Mouse (Mus musculus): Measurements from ENCODE around the gene Rnf186. TPM values are rescaled to one million over a fixed set of nuclear protein-coding genes. Genes with fewer than 3 reads are reported as not detected.

Gene Rnf186
- polyA plus RNA-seq, 1 experiment from 2014 or later, result not detected

Other genes starting within 250 kb of the Rnf186 start
- gene Pla2g2c, start 242.3 kb upstream of the Rnf186 start, polyA plus RNA-seq (2015; fragmentation: Nextera tagmentation; extraction: Ambion mirVana), result 0.42 and 0.60 TPM in 2 replicates
- gene Ubxn10, start 229.9 kb upstream of the Rnf186 start, polyA plus RNA-seq (2015; fragmentation: Nextera tagmentation; extraction: Ambion mirVana), result 2.5 and 2.6 TPM in 2 replicates
- 0.23 TPM in 1 of 2 replicates, not detected in the other for gene Pla2g2f, start 209.5 kb upstream of the Rnf186 start, polyA plus RNA-seq (2015; fragmentation: Nextera tagmentation; extraction: Ambion mirVana)
- gene Pla2g2d, start 191.4 kb upstream of the Rnf186 start, polyA plus RNA-seq (2015; fragmentation: Nextera tagmentation; extraction: Ambion mirVana), result 0.72 and 1.5 TPM in 2 replicates
- gene Pla2g5, start 103.6 kb upstream of the Rnf186 start, polyA plus RNA-seq (2015; fragmentation: Nextera tagmentation; extraction: Ambion mirVana), result 0.24 and 0.79 TPM in 2 replicates
- not detected in 2 replicates for gene Gm13030, start 93.1 kb upstream of the Rnf186 start, polyA plus RNA-seq (2015; fragmentation: Nextera tagmentation; extraction: Ambion mirVana)
- gene Pla2g2e, start 89.2 kb upstream of the Rnf186 start, polyA plus RNA-seq (2015; fragmentation: Nextera tagmentation; extraction: Ambion mirVana), result not detected in 2 replicates
- 2.2 and 3.7 TPM in 2 replicates for gene Otud3, start 53.2 kb upstream of the Rnf186 start, polyA plus RNA-seq (2015; fragmentation: Nextera tagmentation; extraction: Ambion mirVana)
- 1.2 and 3.7 TPM in 2 replicates for gene Tmco4, start 5.8 kb downstream of the Rnf186 start, polyA plus RNA-seq (2015; fragmentation: Nextera tagmentation; extraction: Ambion mirVana)
- 0.80 and 1.0 TPM in 2 replicates for gene Htr6, start 108.5 kb downstream of the Rnf186 start, polyA plus RNA-seq (2015; fragmentation: Nextera tagmentation; extraction: Ambion mirVana)
- gene Nbl1, start 125.9 kb downstream of the Rnf186 start, polyA plus RNA-seq (2015; fragmentation: Nextera tagmentation; extraction: Ambion mirVana), result 47.9 and 51.2 TPM in 2 replicates
- gene Minos1, start 164.0 kb downstream of the Rnf186 start, polyA plus RNA-seq (2015; fragmentation: Nextera tagmentation; extraction: Ambion mirVana), result 440 and 466 TPM in 2 replicates
- gene Capzb, start 225.8 kb downstream of the Rnf186 start, polyA plus RNA-seq (2015; fragmentation: Nextera tagmentation; extraction: Ambion mirVana), result 323 and 359 TPM in 2 replicates